Mouse (Mus musculus) forebrain, postnatal 0 days (tissue): ENCODE measurements around the gene Prpf6. TPM values are rescaled to one million over a fixed set of nuclear protein-coding genes. Genes with fewer than 3 reads are reported as not detected.

Source experiments
- ATAC-seq: fragments of 200-750 bp; cut with Nextera tagmentation; 2 replicates; pipeline ENCODE4 v1.8.0; 2017; ENCODE audit warnings: mild to moderate bottlenecking, moderate library complexity
- DNase-seq: peaks from one replicate; pipeline ENCODE4 v3.0.0-alpha.2; 2015
- H3K27ac ChIP-seq: fragments of 300-500 bp; sonication (generic); 2 replicates; pipeline ENCODE4 v1.5.1; 2014; ENCODE audit warnings: low read depth, mild to moderate bottlenecking, antibody characterized with exemption, low read length, moderate library complexity, mixed read lengths
- H3K27me3 ChIP-seq: fragments of 300-500 bp; sonication (generic); 2 replicates; pipeline ENCODE4 v1.6.1; 2014; ENCODE audit warnings: mild to moderate bottlenecking, low read length, mixed read lengths; ENCODE audit not compliant: insufficient read depth
- H3K36me3 ChIP-seq: fragments of 300-500 bp; sonication (generic); 2 replicates; pipeline ENCODE4 v1.6.1; 2014; ENCODE audit warnings: mild to moderate bottlenecking, moderate library complexity; ENCODE audit not compliant: insufficient read depth
- H3K4me1 ChIP-seq: fragments of 300-500 bp; sonication (generic); 2 replicates; pipeline ENCODE4 v1.6.1; 2014; ENCODE audit warnings: antibody characterized with exemption; ENCODE audit not compliant: insufficient read depth
- H3K4me2 ChIP-seq: fragments of 300-500 bp; sonication (generic); 2 replicates; pipeline ENCODE4 v1.6.1; 2014; ENCODE audit warnings: low read depth, mild to moderate bottlenecking, moderate library complexity
- H3K4me3 ChIP-seq: fragments of 300-500 bp; sonication (generic); 2 replicates; pipeline ENCODE4 v1.5.1; 2014; ENCODE audit warnings: low read depth, low read length, mixed read lengths
- H3K9ac ChIP-seq: fragments of 300-500 bp; sonication (generic); 2 replicates; pipeline ENCODE4 v1.6.1; 2014; ENCODE audit warnings: mild to moderate bottlenecking
- H3K9me3 ChIP-seq: fragments of 300-500 bp; sonication (generic); 2 replicates; pipeline ENCODE4 v1.6.1; 2016; ENCODE audit warnings: low read length
- CTCF ChIP-seq: sonication (generic); IDR thresholded peaks from 2 replicates; pipeline ENCODE4 v1.5.1; 2016; ENCODE audit warnings: antibody characterized with exemption, control low read depth, low read depth
- WGBS: fragments of 180-500 bp; shearing (Covaris S2); extraction: QIAGEN DNeasy Blood & Tissue Kit; methylation state at CpG from one replicate; pipeline ENCODE4 v1.1.7; 2014; 5-methylcytosine and 5-hydroxymethylcytosine counted together
- polyA plus RNA-seq: library from polyadenylated mRNA; unstranded; fragments of >200 nt; fragmentation: Nextera tagmentation; extraction: Ambion mirVana; gene quantifications from 2 replicates; pipeline ENCODE4 v1.2.1, GENCODE M21; 2015
- total RNA-seq: library from RNA; depleted of rRNA; stranded (reverse); fragments of >200 nt; gene quantifications from 2 replicates; pipeline ENCODE4 v1.2.3, GENCODE M21; 2014

Prpf6 gene
- total and polyA plus RNA-seq, 2 experiments from 2014 or later: 46.5 to 49.6 TPM

DNA sequence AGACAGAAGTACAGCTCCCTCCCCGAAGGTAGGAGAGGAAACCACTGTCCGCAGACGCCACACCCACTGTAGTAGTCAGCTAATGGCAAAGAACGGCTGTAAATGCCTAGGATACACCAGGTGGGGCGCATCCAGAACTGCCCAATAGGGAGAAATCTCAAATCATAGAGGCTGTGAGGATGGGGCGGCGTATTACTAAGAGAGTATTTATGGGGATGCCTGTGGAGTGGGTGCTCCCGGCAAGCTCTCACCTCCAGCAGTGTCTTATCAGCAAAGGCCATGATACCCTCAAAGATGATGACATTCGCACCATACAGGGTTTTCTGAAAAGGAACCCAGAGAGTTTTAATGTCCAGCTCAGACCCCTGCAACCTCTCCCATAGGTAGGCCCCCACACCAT lies 17.7 kb upstream of the Prpf6 start:
- Histone ChIP-seq H3K27ac (no peak overlapping the region), H3K27me3 (no peaks in the 10 kb centered on the region), H3K9ac (no peak overlapping the region), H3K4me1 (no peaks in the 10 kb centered on the region), H3K9me3 (no peaks in the 10 kb centered on the region), H3K4me3 (no peak overlapping the region), H3K36me3 (0 out of 2 replicates have a peak, but pooled peaks cover 3% of the 10 kb centered on the region), H3K4me2 (no peak overlapping the region)
- TF ChIP-seq CTCF: no peak
- 94% methylated on average over 9 of the region's 9 CpGs for WGBS
- ATAC-seq: no peak
- no peak for DNase-seq

DNA sequence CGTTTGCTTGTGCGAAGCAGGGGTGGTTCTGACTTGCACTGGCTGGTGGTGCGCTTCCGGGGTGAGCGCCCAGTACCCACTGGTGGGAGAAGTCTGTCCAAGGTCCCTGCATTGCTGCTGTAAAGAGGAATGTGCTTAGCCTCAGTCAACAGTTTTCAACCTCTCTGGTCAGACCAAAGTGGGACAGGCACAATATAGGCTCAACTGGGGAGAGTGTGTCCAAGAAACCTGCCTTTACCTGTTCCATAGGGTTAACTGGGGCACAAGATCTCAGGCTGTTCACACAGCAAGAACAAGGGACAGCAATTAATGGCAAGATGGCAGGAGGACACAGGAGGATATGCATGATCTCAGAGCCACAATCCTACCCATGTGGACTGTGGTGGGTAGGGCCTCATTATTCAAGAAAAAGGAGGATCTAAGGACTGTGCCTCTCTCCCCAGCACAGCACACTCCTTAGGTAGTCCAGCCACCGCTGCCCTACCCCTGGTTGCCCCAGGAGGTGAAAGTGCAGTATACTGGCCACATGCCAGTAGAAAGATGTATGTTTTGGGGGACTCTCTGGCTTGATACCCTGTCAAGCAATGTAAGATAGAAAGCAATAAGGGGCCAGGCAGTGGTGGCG lies 16.6 kb upstream of the Prpf6 start:
- Histone ChIP-seq H3K4me3 (no peak overlapping the region), H3K9me3 (no peaks in the 10 kb centered on the region), H3K4me1 (0 out of 2 replicates have a peak, but pooled peaks cover 1% of the 10 kb centered on the region), H3K4me2 (no peak overlapping the region), H3K27ac (no peak overlapping the region), H3K9ac (no peak overlapping the region), H3K27me3 (no peaks in the 10 kb centered on the region), H3K36me3 (0 out of 2 replicates have a peak, but pooled peaks cover 3% of the 10 kb centered on the region)
- DNase-seq (no peak), ATAC-seq (no peak)
- 94% methylated on average over 7 of the region's 7 CpGs for WGBS
- no peak for TF ChIP-seq CTCF

DNA sequence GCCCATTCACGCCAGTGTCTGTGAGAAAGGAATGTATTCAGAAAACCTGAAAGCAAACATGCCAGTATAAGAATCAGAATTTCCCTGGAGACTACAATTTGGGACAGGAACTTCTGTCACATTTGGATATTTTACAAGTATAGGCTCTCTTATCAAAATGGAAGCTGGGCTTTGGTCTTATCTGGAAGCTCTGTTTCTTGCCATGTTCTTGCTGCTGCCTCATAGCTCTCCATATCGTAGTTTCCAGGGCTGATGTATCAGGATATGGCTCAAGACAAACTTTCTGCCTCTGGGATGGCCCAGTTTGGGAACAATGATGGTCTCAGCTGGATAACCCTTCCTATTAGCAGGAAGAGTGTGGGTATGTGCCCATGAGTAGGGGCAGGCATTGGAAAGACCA lies 15.1 kb upstream of the Prpf6 start:
- H3K4me1 ChIP-seq: peaks cover 9% of the 10 kb centered on the region; the same call in 1 of the 2 replicates
- 88% methylated on average over 2 of the region's 2 CpGs for WGBS
- no peak overlapping the region for H3K4me2 ChIP-seq
- H3K4me3 ChIP-seq: no peak overlapping the region
- no peak overlapping the region for H3K27ac ChIP-seq
- H3K9ac ChIP-seq: no peak overlapping the region
- no peaks in the 10 kb centered on the region for H3K9me3 ChIP-seq
- no peaks in the 10 kb centered on the region for H3K27me3 ChIP-seq
- no peak for TF ChIP-seq CTCF
- DNase-seq: no peak
- no peak for ATAC-seq
- H3K36me3 ChIP-seq: 0 out of 2 replicates have a peak, but pooled peaks cover 3% of the 10 kb centered on the region

DNA sequence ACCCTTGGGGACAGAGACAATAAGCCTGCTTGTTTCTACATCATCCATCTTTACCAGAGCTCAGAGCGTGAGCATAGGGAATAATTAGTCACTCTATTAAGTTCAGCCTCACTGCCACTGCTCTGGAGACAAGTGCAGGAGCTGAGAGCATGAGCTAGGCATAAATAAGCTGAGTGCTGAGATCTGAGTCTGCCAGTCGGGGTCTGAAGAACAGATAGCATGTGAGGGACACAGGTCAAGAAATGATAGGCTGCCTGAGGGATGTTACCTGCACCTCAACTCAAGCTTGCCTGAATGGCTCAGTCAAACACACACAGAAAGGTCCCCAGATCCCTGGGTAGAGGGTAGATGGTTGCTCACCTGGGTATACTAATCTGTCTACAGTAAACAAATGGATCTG lies 14.5 kb upstream of the Prpf6 start:
- Histone ChIP-seq H3K4me2 (no peak overlapping the region), H3K36me3 (0 out of 2 replicates have a peak, but pooled peaks cover 3% of the 10 kb centered on the region), H3K27ac (no peak overlapping the region), H3K4me1 (peaks cover 9% of the 10 kb centered on the region; the same call in 1 of the 2 replicates), H3K27me3 (no peaks in the 10 kb centered on the region), H3K9me3 (no peaks in the 10 kb centered on the region), H3K4me3 (no peak overlapping the region), H3K9ac (no peak overlapping the region)
- DNase-seq (no peak), ATAC-seq (no peak)
- WGBS: 67% methylated on average over 2 of the region's 2 CpGs
- TF ChIP-seq CTCF: no peak

DNA sequence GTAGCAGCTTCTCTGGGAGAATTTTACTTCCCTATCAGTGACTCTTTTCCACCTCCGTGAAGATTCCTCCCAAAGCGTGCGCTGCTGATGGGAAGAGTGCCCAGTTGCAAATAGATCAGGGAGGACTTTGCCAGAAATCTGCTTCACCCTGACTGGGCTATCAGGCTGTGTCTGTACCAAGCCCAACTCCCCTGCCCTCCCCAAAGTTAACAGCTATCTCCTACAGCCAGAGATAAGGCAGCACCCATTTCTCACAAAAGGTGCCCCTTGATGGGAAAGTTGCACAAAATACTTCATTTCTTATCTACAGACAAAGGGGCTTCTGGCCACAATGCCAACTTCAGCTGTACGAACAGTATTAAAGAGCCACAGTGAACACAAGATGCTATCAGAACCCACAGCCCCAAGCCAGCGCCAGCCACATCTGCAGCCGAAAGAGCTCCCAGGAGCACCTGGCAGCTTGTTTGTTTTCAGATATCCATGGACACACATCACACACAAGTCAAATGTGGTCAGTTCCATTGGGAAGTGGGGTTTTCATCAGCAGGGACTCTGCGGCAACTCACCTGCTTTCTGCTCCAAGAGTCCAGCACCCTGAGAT lies 13.6 kb upstream of the Prpf6 start:
- H3K36me3 ChIP-seq: peaks cover 3% of the 10 kb centered on the region; the same call in 1 of the 2 replicates
- no peaks in the 10 kb centered on the region for H3K9me3 ChIP-seq
- peaks cover 9% of the 10 kb centered on the region; the same call in 1 of the 2 replicates for H3K4me1 ChIP-seq
- H3K27me3 ChIP-seq: no peaks in the 10 kb centered on the region
- no peak for TF ChIP-seq CTCF
- DNase-seq (no peak), ATAC-seq (no peak)
- 74% methylated on average over 7 of the region's 7 CpGs for WGBS
- no peak overlapping the region for H3K27ac ChIP-seq
- no peak overlapping the region for H3K4me3 ChIP-seq
- no peak overlapping the region for H3K4me2 ChIP-seq
- H3K9ac ChIP-seq: no peak overlapping the region

DNA sequence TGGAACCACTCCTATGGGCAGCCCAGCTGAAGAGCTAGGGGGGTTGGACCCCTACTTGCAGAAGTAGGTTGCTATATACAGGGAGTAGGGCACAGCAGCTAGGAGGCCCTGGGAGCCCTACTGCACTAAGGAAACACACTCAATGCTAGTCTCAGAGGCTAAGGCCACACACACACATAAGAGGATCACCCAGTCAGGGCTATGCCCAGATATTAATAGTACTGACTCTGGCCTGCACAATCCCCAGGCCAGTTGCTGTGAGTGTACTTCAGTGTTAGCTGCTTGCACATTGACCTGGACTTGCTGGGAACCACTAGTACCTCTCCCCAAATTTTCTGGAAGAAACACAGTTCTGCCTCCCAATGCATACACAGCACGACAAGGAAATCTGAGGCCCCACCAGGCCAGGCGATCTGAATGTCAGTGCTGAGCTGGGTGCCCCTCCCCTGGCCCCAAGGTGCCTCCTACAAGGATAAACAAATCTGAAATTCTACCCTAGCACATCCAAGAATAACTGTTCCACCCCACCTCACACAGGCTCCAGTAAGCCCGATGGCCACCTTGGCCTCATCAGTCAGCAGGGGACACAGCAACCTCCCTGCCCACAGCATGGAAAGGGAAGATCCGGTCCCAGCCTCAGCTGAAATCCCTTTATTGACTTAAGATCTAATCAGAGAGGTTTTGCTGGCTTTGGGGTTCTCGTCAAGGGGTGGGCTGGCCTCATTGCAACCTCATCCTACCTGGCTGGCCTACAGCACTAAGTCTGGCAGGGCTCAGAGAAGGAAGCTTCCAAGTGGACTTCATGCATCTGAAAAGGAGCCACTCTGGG lies 12.7 kb upstream of the Prpf6 start:
- ATAC-seq (no peak), DNase-seq (no peak)
- no peaks in the 10 kb centered on the region for H3K27me3 ChIP-seq
- peaks cover 9% of the 10 kb centered on the region; the same call in 1 of the 2 replicates for H3K4me1 ChIP-seq
- H3K9me3 ChIP-seq: no peaks in the 10 kb centered on the region
- 82% methylated on average over 5 of the region's 5 CpGs for WGBS
- H3K36me3 ChIP-seq: peaks cover 12% of the 10 kb centered on the region
- H3K27ac ChIP-seq: no peak overlapping the region
- no peak for TF ChIP-seq CTCF
- no peak overlapping the region for H3K4me2 ChIP-seq
- H3K9ac ChIP-seq: no peak overlapping the region
- H3K4me3 ChIP-seq: no peak overlapping the region

DNA sequence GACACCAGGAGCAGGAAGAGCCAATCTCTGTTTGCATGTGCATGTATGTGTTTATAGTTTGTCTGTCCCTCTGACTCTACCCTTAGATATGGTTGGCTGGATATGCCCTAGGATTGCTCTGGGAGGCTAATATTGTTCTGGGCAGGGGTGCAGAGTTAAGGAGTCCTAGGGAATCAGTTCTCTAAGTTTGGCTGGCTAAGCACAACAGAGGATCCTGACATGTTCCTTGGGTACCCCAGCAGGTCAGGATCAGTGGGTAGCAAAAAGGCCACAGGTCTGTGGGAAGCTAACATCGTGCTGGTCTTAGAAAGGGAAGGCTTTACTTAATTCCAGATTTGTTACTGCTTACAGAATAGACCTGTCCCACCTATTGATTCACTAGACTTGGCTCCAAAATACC lies 12.0 kb upstream of the Prpf6 start:
- WGBS: 85% methylated on average over 1 of the region's 1 CpGs
- H3K4me2 ChIP-seq: no peak overlapping the region
- H3K9ac ChIP-seq: no peak overlapping the region
- H3K27me3 ChIP-seq: no peaks in the 10 kb centered on the region
- H3K27ac ChIP-seq: no peak overlapping the region
- ATAC-seq: no peak
- no peak for DNase-seq
- H3K4me1 ChIP-seq: peaks cover 9% of the 10 kb centered on the region; the same call in 1 of the 2 replicates
- H3K4me3 ChIP-seq: no peak overlapping the region
- no peak for TF ChIP-seq CTCF
- no peaks in the 10 kb centered on the region for H3K9me3 ChIP-seq
- H3K36me3 ChIP-seq: peaks cover 19% of the 10 kb centered on the region
